Mouse (Mus musculus) CH12.LX (cell line): ENCODE results near the gene Mrpl51.

Experiments
- CTCF ChIP-seq, 2 experiments: IDR thresholded peaks in 1 of 2; conservative IDR thresholded peaks in 1 of 2; 2 replicates each; pipeline ENCODE4 v1.5.1; 2011 to 2012; ENCODE audit warnings: low read depth in 2 of 2, low read length in 2 of 2, improper control_type of control experiment in 1 of 2, inconsistent platforms in 1 of 2, mild to moderate bottlenecking in 1 of 2, moderate library complexity in 1 of 2
- ELF1 ChIP-seq: IDR thresholded peaks from 2 replicates; pipeline ENCODE4 v1.6.1; 2014; ENCODE audit warnings: low read depth, mild to moderate bottlenecking, inconsistent platforms, low read length, improper control_type of control experiment
- MXI1 ChIP-seq: IDR thresholded peaks from 2 replicates; pipeline ENCODE4 v1.6.1; 2011; ENCODE audit warnings: mild to moderate bottlenecking, low read depth, low read length, improper control_type of control experiment
- POLR2A ChIP-seq: IDR thresholded peaks from 2 replicates; pipeline ENCODE4 v1.6.1; 2011; ENCODE audit warnings: low read depth, mild to moderate bottlenecking, improper control_type of control experiment, low read length
- RCOR1 ChIP-seq: conservative IDR thresholded peaks from 2 replicates; pipeline ENCODE4 v1.6.1; 2012; ENCODE audit warnings: low read depth, mild to moderate bottlenecking, inconsistent platforms, low read length, improper control_type of control experiment
- SMC3 ChIP-seq: IDR thresholded peaks from 2 replicates; pipeline ENCODE4 v1.6.1; 2011; ENCODE audit warnings: low read depth, low read length, improper control_type of control experiment
- TBP ChIP-seq: conservative IDR thresholded peaks from 2 replicates; pipeline ENCODE4 v1.6.1; 2011; ENCODE audit warnings: low read depth, low read length, improper control_type of control experiment
- UBTF ChIP-seq: IDR thresholded peaks from 2 replicates; pipeline ENCODE4 v1.6.1; 2012; ENCODE audit warnings: low read depth, mild to moderate bottlenecking, inconsistent platforms, low read length, improper control_type of control experiment, moderate library complexity
- USF1 ChIP-seq: IDR thresholded peaks from 2 replicates; pipeline ENCODE4 v1.6.1; 2014; ENCODE audit warnings: low read depth, mild to moderate bottlenecking, inconsistent platforms, low read length, improper control_type of control experiment
- USF2 ChIP-seq: conservative IDR thresholded peaks from 2 replicates; pipeline ENCODE4 v1.6.1; 2011; ENCODE audit warnings: low read depth, low read length, improper control_type of control experiment
- ZKSCAN1 ChIP-seq: IDR thresholded peaks from 2 replicates; pipeline ENCODE4 v1.6.1; 2012; ENCODE audit warnings: low read depth, inconsistent platforms, low read length, improper control_type of control experiment, borderline replicate concordance
- ZNF384 ChIP-seq: IDR thresholded peaks from 2 replicates; pipeline ENCODE4 v1.6.1; 2012; ENCODE audit warnings: low read depth, low read length, improper control_type of control experiment, inconsistent platforms

DNA sequence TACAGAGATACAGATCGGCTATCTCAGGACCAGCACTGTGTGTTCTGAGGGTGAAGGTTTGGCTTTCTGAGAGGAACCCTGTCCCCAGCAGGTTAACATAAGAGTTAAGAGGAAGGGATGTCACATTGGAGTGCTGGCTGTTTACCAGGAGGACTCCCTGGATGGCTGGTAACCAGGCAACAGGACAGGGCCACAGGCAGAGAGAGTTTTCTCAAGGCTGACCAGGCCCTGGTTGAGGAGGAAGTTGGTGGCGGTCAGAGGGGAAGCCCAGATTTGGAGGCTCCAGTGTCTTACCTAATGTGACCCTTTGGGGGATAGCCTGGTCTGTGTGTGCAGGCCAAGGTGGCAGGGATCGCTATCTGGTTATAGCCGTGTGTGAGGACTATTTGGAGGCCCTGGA, 44.8 kb upstream of the Mrpl51 start:
- TF ChIP-seq USF2 = no peak
- TF ChIP-seq TBP = no peak
- TF ChIP-seq UBTF = no peak
- TF ChIP-seq ZKSCAN1 = no peak
- no peak for TF ChIP-seq CTCF (conservative IDR thresholded peaks at IDR 0.05 in 1 of 2, IDR thresholded peaks at IDR 0.05 in 1 of 2; ENCODE audit: low read depth in 2 of 2, low read length in 2 of 2)
- no peak for TF ChIP-seq RCOR1
- no peak for TF ChIP-seq POLR2A
- no peak for TF ChIP-seq MXI1
- TF ChIP-seq ELF1 = no peak
- TF ChIP-seq ZNF384 = no peak; the same call in 1 of the 2 replicates
- TF ChIP-seq USF1 = no peak
- no peak for TF ChIP-seq SMC3
